Mouse (Mus musculus) ES-E14 (cell line): ENCODE data around the gene Irak2. TPM values are rescaled to one million over a fixed set of nuclear protein-coding genes. Genes with fewer than 3 reads are reported as not detected.
A peak's percentile ranks its signal among the peaks of the same experiment; 100 is the strongest.

ENCODE experiments used
- DNase-seq: peaks from one replicate; pipeline ENCODE4 v3.0.0-alpha.2; 2013; ENCODE audit warnings: low read depth, low spot score
- H3K27ac ChIP-seq: 2 replicates; pipeline ENCODE4 v1.5.1; 2012; ENCODE audit warnings: low read depth, mild to moderate bottlenecking, low read length, moderate library complexity, mixed read lengths; ENCODE audit not compliant: poor library complexity, insufficient read depth, severe bottlenecking
- H3K36me3 ChIP-seq: 2 replicates; pipeline ENCODE4 v1.6.1; 2012; ENCODE audit warnings: mild to moderate bottlenecking, low read length, moderate library complexity, mixed read lengths; ENCODE audit not compliant: control insufficient read depth, poor library complexity, insufficient read depth, severe bottlenecking
- H3K4me1 ChIP-seq, 2 experiments: fragments of 150-350 bp in 1 of 2; sonication (generic) in 1 of 2; 2 replicates each; pipeline ENCODE4 v1.6.1; 2012; ENCODE audit warnings: low read length in 2 of 2, mild to moderate bottlenecking in 1 of 2, mixed read lengths in 1 of 2; ENCODE audit not compliant: control insufficient read depth in 2 of 2, insufficient read depth in 2 of 2, poor library complexity in 1 of 2
- H3K4me3 ChIP-seq, 2 experiments: fragments of 150-350 bp in 1 of 2; sonication (generic) in 1 of 2; 2 replicates each; pipeline ENCODE4 v1.5.1; 2012; ENCODE audit warnings: low read length in 2 of 2, low read depth in 1 of 2, mild to moderate bottlenecking in 1 of 2, mixed read lengths in 1 of 2; ENCODE audit not compliant: insufficient read depth in 1 of 2, poor library complexity in 1 of 2, severe bottlenecking in 1 of 2
- H3K9ac ChIP-seq: 2 replicates; pipeline ENCODE4 v1.6.1; 2012; ENCODE audit warnings: low read depth, mild to moderate bottlenecking, low read length, mixed read lengths; ENCODE audit not compliant: poor library complexity, insufficient read depth, severe bottlenecking
- H3K9me3 ChIP-seq: fragments of 150-350 bp; sonication (generic); 2 replicates; pipeline ENCODE4 v1.6.1; 2012; ENCODE audit warnings: low read depth, mild to moderate bottlenecking, low read length; ENCODE audit not compliant: control insufficient read depth, insufficient read depth
- CHD2 ChIP-seq: IDR thresholded peaks from 2 replicates; pipeline ENCODE4 v1.6.1; 2014; ENCODE audit warnings: mild to moderate bottlenecking, low read depth, low read length, inconsistent platforms
- HCFC1 ChIP-seq: IDR thresholded peaks from 2 replicates; pipeline ENCODE4 v1.6.1; 2012; ENCODE audit warnings: low read length, inconsistent platforms, borderline replicate concordance; ENCODE audit not compliant: insufficient read depth
- MAFK ChIP-seq: IDR thresholded peaks from 2 replicates; pipeline ENCODE4 v1.6.1; 2014; ENCODE audit warnings: mild to moderate bottlenecking, low read depth, low read length, inconsistent platforms; ENCODE audit not compliant: insufficient read depth
- ZC3H11A ChIP-seq: IDR thresholded peaks from 2 replicates; pipeline ENCODE4 v1.6.1; 2012; ENCODE audit warnings: low read depth, mild to moderate bottlenecking, inconsistent platforms, low read length, borderline replicate concordance
- ZNF384 ChIP-seq: IDR thresholded peaks from 2 replicates; pipeline ENCODE4 v1.6.1; 2012; ENCODE audit warnings: low read depth, low read length, inconsistent platforms
- in situ Hi-C, 2 experiments: fragments of 600-800 bp; cut with MboI; formaldehyde crosslinking; loops; one replicate each; pipeline ENCODE4 v1.15.1; 2025; ENCODE audit warnings: low sequenced_read_pairs in 2 of 2, inconsistent platforms in 1 of 2; ENCODE audit not compliant: unreplicated experiment in 2 of 2
- total RNA-seq: library from RNA; depleted of rRNA; stranded (reverse); fragments of 300-350 nt; gene quantifications from 2 replicates; pipeline ENCODE4 v1.2.3, GENCODE M21; 2012

The Irak2 gene
- total RNA-seq, 1 experiment = 22.0 TPM

DNA sequence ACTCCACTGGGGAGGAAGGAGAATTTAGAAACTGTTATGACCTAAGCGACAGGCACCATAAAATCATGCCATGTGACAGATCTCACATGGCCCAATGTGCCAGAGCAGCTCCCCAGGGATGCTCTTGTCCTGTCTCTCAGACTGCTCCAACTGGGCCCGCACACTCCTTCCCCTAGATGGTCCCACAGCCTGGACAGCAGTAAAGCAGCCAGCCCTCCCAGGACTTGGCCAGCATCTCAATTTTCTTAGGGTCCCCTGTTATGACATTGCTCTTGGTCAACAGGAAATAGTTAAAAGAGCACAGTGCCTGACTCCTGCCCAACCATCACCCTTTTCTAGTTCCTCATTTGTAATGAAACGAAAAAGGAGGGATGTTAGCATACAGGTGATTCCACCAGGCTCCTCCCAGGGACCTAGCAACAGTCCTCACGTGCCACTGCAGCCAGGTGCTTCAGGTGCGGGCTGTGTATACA is 54.4 kb downstream of the Irak2 start:
- TF ChIP-seq CHD2 = no peak
- no peak for TF ChIP-seq HCFC1
- no peak for TF ChIP-seq MAFK
- TF ChIP-seq ZC3H11A = no peak
- no peak for TF ChIP-seq ZNF384
- no peak overlapping the region for H3K27ac ChIP-seq
- H3K36me3 ChIP-seq = peaks cover 8% of the 10 kb centered on the region; the same call in 1 of the 2 replicates
- H3K9me3 ChIP-seq = no peaks in the 10 kb centered on the region
- peaks cover 11 to 12% of the 10 kb centered on the region in 2 experiments for H3K4me1 ChIP-seq
- no peak overlapping the region for H3K9ac ChIP-seq
- DNase-seq = no peak
- H3K4me3 ChIP-seq = no peak overlapping the region
- in situ Hi-C loops = no loop called here

GRCm38 (mm10) chr6:113693377-113693776 is 55.1 kb downstream of the Irak2 start:
- no peaks in the 10 kb centered on the region for H3K9me3 ChIP-seq
- peaks cover 8% of the 10 kb centered on the region; the same call in 1 of the 2 replicates for H3K36me3 ChIP-seq
- H3K9ac ChIP-seq = no peak overlapping the region
- no peak for TF ChIP-seq CHD2
- no peak for TF ChIP-seq ZNF384
- TF ChIP-seq ZC3H11A = no peak
- TF ChIP-seq MAFK = no peak
- no peak for TF ChIP-seq HCFC1
- H3K4me3 ChIP-seq = no peak overlapping the region
- no peak overlapping the region for H3K27ac ChIP-seq
- in situ Hi-C loops = no loop called here
- peaks cover 9 to 11% of the 10 kb centered on the region in 2 experiments; a peak in 3 of 4 replicates for H3K4me1 ChIP-seq
- no peak for DNase-seq

- TF ChIP-seq CHD2 (no peak), ZNF384 (no peak), HCFC1 (no peak)
- Histone ChIP-seq H3K9me3 (no peaks in the 10 kb centered on the region), H3K36me3 (peaks cover 13% of the 10 kb centered on the region), H3K27ac (no peak overlapping the region), H3K4me1 (peaks cover 8% of the 10 kb centered on the region in 2 experiments; a peak in 3 of 4 replicates), H3K9ac (no peak overlapping the region; the same call in 1 of the 2 replicates), H3K4me3 (no peak overlapping the region)
- in situ Hi-C loops = no loop called here
- DNase-seq = no peak
Measured at GRCm38 (mm10) chr6:113695203-113695602, 56.9 kb downstream of the Irak2 start.

- H3K4me3 ChIP-seq = peak overlapping the region; percentile 41 to 48; a peak in 3 of 4 replicates
- H3K27ac ChIP-seq = peak overlapping the region; percentile 82; the same call in 1 of the 2 replicates
- peaks cover 7 to 8% of the 10 kb centered on the region in 2 experiments; a peak in 3 of 4 replicates for H3K4me1 ChIP-seq
- TF ChIP-seq ZNF384 (peak; percentile 79), MAFK (no peak)
- DNase-seq = no peak
- no peaks in the 10 kb centered on the region for H3K9me3 ChIP-seq
- in situ Hi-C loops = no loop called here
- H3K36me3 ChIP-seq = peaks cover 15% of the 10 kb centered on the region
- peak overlapping the region; percentile 63; the same call in 1 of the 2 replicates for H3K9ac ChIP-seq
Measured at GRCm38 (mm10) chr6:113695766-113696355, 57.6 kb downstream of the Irak2 start.

- Histone ChIP-seq H3K27ac (peak within 1 kb of the TSS; percentile 82), H3K4me1 (peaks cover 4 to 5% of the 10 kb centered on the region in 2 experiments; a peak in 2 of 4 replicates), H3K4me3 (peak within 1 kb of the TSS; percentile 97 to 98), H3K36me3 (peaks cover 20% of the 10 kb centered on the region), H3K9me3 (no peaks in the 10 kb centered on the region), H3K9ac (peak within 1 kb of the TSS; percentile 93)
- TF ChIP-seq HCFC1 = peak; percentile 61; the same call in 1 of the 2 replicates
- no peak for TF ChIP-seq MAFK
- no peak for TF ChIP-seq ZC3H11A
- peak; percentile 96 for TF ChIP-seq ZNF384
- TF ChIP-seq CHD2 = 0 out of 2 replicates have a peak, but pooled peaks have one; percentile 47
- in situ Hi-C loops = no loop called here
- peak; percentile 88 for DNase-seq
Measured at GRCm38 (mm10) chr6:113696582-113697221, 58.4 kb downstream of the Irak2 start, which contains the start of gene Tatdn2. TSS of gene Tatdn2 (plus strand) at chr6:113697050.
